Mouse (Mus musculus): ENCODE results near the gene 9130023H24Rik. TPM values are rescaled to one million over a fixed set of nuclear protein-coding genes. Genes with fewer than 3 reads are reported as not detected.

Gene 9130023H24Rik
- polyA plus RNA-seq, 1 experiment from 2014 or later: 5.8 TPM

DNA sequence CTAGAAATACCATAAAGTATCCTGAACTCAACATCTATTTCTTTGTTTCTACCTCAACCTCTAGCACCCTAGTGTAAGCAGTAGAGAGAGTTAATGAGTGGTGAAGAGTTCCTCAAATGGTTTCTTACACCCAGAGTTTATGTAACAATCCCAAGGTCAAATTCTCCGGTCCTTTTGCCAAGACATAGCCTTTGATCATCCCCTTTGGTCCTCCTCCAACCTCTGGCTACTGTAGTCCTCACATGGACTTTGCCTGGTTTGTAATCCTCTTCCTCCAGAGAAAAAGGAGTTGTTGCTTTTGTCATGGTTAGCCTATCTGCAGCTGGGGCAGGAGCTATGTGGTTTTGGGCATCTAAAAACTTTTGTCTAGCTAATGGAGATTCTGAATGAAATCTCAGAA lies 2.4 kb downstream of the 9130023H24Rik start:
- no peak for ATAC-seq (replicated peaks; ENCODE audit: insufficient number of reproducible peaks, insufficient read depth, low FRiP score, low read depth)
- Histone ChIP-seq H3K27ac (no peak overlapping the region), H3K9me3 (replicated peaks) (no peaks in the 10 kb centered on the region), H3K9ac (no peak overlapping the region), H3K4me3 (no peak overlapping the region), H3K4me2 (no peak overlapping the region), H3K4me1 (replicated peaks) (peaks cover 17% of the 10 kb centered on the region), H3K27me3 (no peaks in the 10 kb centered on the region), H3K36me3 (peaks cover 9% of the 10 kb centered on the region)
- 89% methylated on average over 1 of the region's 1 CpGs for whole genome bisulfite sequencing

DNA sequence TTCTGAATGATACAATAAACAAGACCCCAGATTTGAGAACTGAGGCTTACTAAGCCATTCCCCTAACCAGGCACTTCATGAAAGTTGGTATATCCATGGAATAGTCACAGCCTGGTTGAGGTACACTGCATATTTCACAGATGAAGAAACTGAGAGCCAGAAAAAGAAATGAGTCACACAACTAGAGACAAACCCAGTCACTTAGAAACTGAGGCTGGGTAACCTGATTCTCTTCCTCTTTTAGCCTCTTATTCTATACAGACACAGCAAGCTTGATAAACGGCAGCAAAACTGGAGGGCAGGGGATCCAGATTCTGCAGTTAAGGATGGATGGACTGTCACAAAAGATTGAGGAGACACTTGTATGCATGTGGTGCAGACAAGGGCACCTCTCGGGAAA lies 3.0 kb downstream of the 9130023H24Rik start:
- Histone ChIP-seq H3K27ac (no peak overlapping the region), H3K4me2 (no peak overlapping the region), H3K4me3 (no peak overlapping the region), H3K9ac (no peak overlapping the region), H3K27me3 (no peaks in the 10 kb centered on the region), H3K36me3 (peaks cover 2% of the 10 kb centered on the region; the same call in 1 of the 2 replicates), H3K9me3 (replicated peaks) (no peaks in the 10 kb centered on the region), H3K4me1 (replicated peaks) (peaks cover 17% of the 10 kb centered on the region)
- 75% methylated on average over 2 of the region's 2 CpGs for WGBS
- no peak for ATAC-seq (replicated peaks; ENCODE audit: insufficient number of reproducible peaks, insufficient read depth, low FRiP score, low read depth)

- no peak overlapping the region for H3K27ac ChIP-seq
- WGBS: 27% methylated on average over 8 of the region's 8 CpGs
- H3K9ac ChIP-seq: no peak overlapping the region
- ATAC-seq (replicated peaks; ENCODE audit: insufficient number of reproducible peaks, insufficient read depth, low FRiP score, low read depth): no peak
- no peak overlapping the region for H3K4me3 ChIP-seq
- peaks cover 2% of the 10 kb centered on the region for H3K4me1 ChIP-seq (replicated peaks)
- no peaks in the 10 kb centered on the region for H3K9me3 ChIP-seq (replicated peaks)
- H3K27me3 ChIP-seq: 0 out of 2 replicates have a peak, but pooled peaks cover 2% of the 10 kb centered on the region
- H3K4me2 ChIP-seq: no peak overlapping the region
- no peaks in the 10 kb centered on the region for H3K36me3 ChIP-seq
Observed at GRCm38 (mm10) chr7:128231741-128232140, 6.1 kb downstream of the 9130023H24Rik start.

DNA sequence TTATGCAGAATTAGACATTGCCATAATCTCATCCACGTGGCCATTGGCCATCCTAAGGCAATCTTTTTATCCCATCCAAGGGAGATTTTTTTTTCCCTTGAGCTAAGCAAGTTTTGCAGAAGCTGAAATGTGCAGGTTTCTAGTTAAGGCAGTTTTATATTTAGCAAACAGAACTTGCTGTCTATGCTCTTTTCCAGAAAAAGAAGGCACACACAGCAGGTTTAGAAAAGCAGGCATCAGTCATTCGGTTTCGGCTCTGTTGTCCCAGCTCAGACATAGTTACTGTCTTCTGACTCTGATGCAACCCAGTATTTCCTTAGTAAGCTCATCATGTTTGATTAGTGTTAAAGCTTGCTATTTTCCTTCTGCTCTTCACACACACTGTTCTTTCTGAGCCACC lies 16.9 kb downstream of the 9130023H24Rik start:
- Histone ChIP-seq H3K9ac (no peak overlapping the region), H3K4me1 (replicated peaks) (no peaks in the 10 kb centered on the region), H3K4me2 (no peak overlapping the region), H3K4me3 (no peak overlapping the region), H3K9me3 (replicated peaks) (no peaks in the 10 kb centered on the region), H3K36me3 (no peaks in the 10 kb centered on the region), H3K27ac (no peak overlapping the region), H3K27me3 (no peaks in the 10 kb centered on the region)
- 76% methylated on average over 3 of the region's 3 CpGs for WGBS
- no peak for ATAC-seq (replicated peaks; ENCODE audit: insufficient number of reproducible peaks, insufficient read depth, low FRiP score, low read depth)

DNA sequence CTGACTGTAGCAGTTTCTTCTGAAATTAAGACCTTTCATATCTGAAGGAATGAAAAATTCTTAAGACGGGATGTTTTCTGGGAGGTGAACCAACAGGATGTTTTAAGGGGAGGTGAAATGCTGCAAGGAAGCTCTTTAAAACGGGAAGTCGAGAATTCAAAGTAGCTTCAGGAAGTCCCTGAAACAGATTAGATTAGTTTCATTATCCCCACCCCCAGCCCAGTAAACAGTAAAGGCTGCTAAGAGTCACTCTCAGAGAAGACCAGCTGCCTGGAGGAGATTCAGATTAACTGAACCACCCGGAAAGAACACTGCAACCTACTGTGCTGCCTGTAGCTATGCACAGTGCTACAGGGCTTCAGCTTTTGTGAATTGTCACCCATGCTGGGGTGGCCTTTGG lies 17.9 kb downstream of the 9130023H24Rik start:
- ATAC-seq (replicated peaks; ENCODE audit: insufficient number of reproducible peaks, insufficient read depth, low FRiP score, low read depth): no peak
- 57% methylated on average over 4 of the region's 4 CpGs for WGBS
- H3K4me3 ChIP-seq: no peak overlapping the region

GRCm38 (mm10) chr7:128209826-128210225 lies 28.0 kb downstream of the 9130023H24Rik start:
- no peaks in the 10 kb centered on the region for H3K9me3 ChIP-seq (replicated peaks)
- no peaks in the 10 kb centered on the region; the same call in 1 of the 2 replicates for H3K4me1 ChIP-seq (replicated peaks)
- H3K27me3 ChIP-seq: no peaks in the 10 kb centered on the region
- H3K36me3 ChIP-seq: no peaks in the 10 kb centered on the region
- no peak overlapping the region for H3K27ac ChIP-seq
- H3K4me3 ChIP-seq: no peak overlapping the region
- 52% methylated on average over 3 of the region's 3 CpGs for WGBS
- ATAC-seq (replicated peaks; ENCODE audit: insufficient number of reproducible peaks, insufficient read depth, low FRiP score, low read depth): no peak
- H3K4me2 ChIP-seq: no peak overlapping the region
- H3K9ac ChIP-seq: no peak overlapping the region

More for the DNA sequence above, 17.9 kb downstream of the 9130023H24Rik start:
- H3K9me3 ChIP-seq (replicated peaks): no peaks in the 10 kb centered on the region
- no peaks in the 10 kb centered on the region for H3K4me1 ChIP-seq (replicated peaks)
- no peak overlapping the region for H3K27ac ChIP-seq
- H3K36me3 ChIP-seq: no peaks in the 10 kb centered on the region
- no peak overlapping the region for H3K4me2 ChIP-seq
- H3K9ac ChIP-seq: no peak overlapping the region
- no peaks in the 10 kb centered on the region for H3K27me3 ChIP-seq

DNA sequence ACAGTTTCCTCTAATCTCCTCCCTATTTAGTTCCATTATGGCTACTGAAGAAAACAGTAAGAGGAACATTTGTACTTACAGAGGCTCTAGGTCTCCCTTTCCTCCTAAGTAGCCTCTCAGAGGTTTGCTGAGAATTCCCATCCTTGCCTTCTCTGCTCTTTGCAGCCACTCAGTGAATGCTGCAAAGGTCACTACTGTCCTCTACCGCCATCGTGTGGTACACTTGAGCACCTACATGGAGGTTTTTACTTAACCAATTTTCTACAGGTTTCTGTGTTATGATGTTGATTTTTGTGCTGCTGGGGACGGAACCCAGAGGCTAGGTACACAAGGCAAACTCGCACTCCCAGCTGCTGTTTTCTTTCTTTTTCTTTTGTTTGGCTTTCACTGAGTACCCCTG lies 29.6 kb downstream of the 9130023H24Rik start:
- H3K4me2 ChIP-seq: no peak overlapping the region
- peaks cover 8% of the 10 kb centered on the region for H3K4me1 ChIP-seq (replicated peaks)
- no peak for ATAC-seq (replicated peaks; ENCODE audit: insufficient number of reproducible peaks, insufficient read depth, low FRiP score, low read depth)
- H3K9ac ChIP-seq: no peak overlapping the region
- no peak overlapping the region for H3K27ac ChIP-seq
- no peaks in the 10 kb centered on the region for H3K9me3 ChIP-seq (replicated peaks)
- no peaks in the 10 kb centered on the region; the same call in 1 of the 2 replicates for H3K36me3 ChIP-seq
- no peaks in the 10 kb centered on the region for H3K27me3 ChIP-seq
- 10% methylated on average over 4 of the region's 4 CpGs for WGBS
- H3K4me3 ChIP-seq: no peak overlapping the region

GRCm38 (mm10) chr7:128206152-128206551 lies 31.7 kb downstream of the 9130023H24Rik start, which contains the start of gene Cox6a2:
Gene Cox6a2 (minus strand): TSS chr7:128206387.
- no peaks in the 10 kb centered on the region; the same call in 1 of the 2 replicates for H3K36me3 ChIP-seq
- peaks cover 11% of the 10 kb centered on the region for H3K4me1 ChIP-seq (replicated peaks)
- H3K9me3 ChIP-seq (replicated peaks): no peaks in the 10 kb centered on the region
- H3K4me3 ChIP-seq: peak within 1 kb of the TSS; percentile 57
- peak within 1 kb of the TSS; percentile 64 for H3K9ac ChIP-seq
- WGBS: 43% methylated on average over 6 of the region's 6 CpGs
- peak within 1 kb of the TSS; percentile 51 for H3K4me2 ChIP-seq
- peak; percentile 90 for ATAC-seq (replicated peaks; ENCODE audit: insufficient number of reproducible peaks, insufficient read depth, low FRiP score, low read depth)
- no peaks in the 10 kb centered on the region for H3K27me3 ChIP-seq
- H3K27ac ChIP-seq: peak within 1 kb of the TSS; percentile 92

DNA sequence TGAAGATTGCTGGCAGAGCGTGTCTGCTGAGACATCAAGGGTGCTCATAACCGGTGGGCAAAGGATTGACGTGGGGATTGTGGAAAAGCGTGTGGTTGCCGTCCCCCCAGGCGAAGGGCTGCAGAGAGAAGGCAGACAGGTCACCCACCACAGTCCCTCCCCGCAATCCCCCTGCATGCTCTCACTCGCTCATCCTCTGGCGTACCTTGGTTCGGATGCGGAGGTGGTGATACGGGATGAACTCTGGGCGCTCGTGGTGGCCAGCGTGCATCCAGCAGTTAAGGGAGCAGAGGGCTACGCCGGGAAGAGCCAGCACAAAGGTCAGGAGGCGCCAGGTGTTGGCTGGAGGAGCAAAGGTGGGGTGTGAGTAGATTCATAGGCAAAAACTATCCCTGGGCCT lies 32.1 kb downstream of the 9130023H24Rik start:
- no peak for ATAC-seq (replicated peaks; ENCODE audit: insufficient number of reproducible peaks, insufficient read depth, low FRiP score, low read depth)
- Histone ChIP-seq H3K4me3 (peak overlapping the region; percentile 57), H3K36me3 (no peaks in the 10 kb centered on the region; the same call in 1 of the 2 replicates), H3K27ac (peak overlapping the region; percentile 92), H3K4me1 (replicated peaks) (peaks cover 11% of the 10 kb centered on the region), H3K9ac (peak overlapping the region; percentile 64), H3K9me3 (replicated peaks) (no peaks in the 10 kb centered on the region), H3K4me2 (peak overlapping the region; percentile 51), H3K27me3 (no peaks in the 10 kb centered on the region)
- WGBS: 54% methylated on average over 18 of the region's 18 CpGs

- H3K4me1 ChIP-seq (replicated peaks): peaks cover 11% of the 10 kb centered on the region
- no peak for ATAC-seq (replicated peaks; ENCODE audit: insufficient number of reproducible peaks, insufficient read depth, low FRiP score, low read depth)
- no peak overlapping the region for H3K4me3 ChIP-seq
- H3K9me3 ChIP-seq (replicated peaks): no peaks in the 10 kb centered on the region
- H3K27ac ChIP-seq: peak overlapping the region; percentile 92; the same call in 1 of the 2 replicates
- 90% methylated on average over 8 of the region's 8 CpGs for WGBS
- H3K36me3 ChIP-seq: no peaks in the 10 kb centered on the region; the same call in 1 of the 2 replicates
- peak overlapping the region; percentile 51; the same call in 1 of the 2 replicates for H3K4me2 ChIP-seq
- H3K9ac ChIP-seq: no peak overlapping the region
- H3K27me3 ChIP-seq: no peaks in the 10 kb centered on the region
Observed at GRCm38 (mm10) chr7:128204179-128204578, 33.7 kb downstream of the 9130023H24Rik start.

DNA sequence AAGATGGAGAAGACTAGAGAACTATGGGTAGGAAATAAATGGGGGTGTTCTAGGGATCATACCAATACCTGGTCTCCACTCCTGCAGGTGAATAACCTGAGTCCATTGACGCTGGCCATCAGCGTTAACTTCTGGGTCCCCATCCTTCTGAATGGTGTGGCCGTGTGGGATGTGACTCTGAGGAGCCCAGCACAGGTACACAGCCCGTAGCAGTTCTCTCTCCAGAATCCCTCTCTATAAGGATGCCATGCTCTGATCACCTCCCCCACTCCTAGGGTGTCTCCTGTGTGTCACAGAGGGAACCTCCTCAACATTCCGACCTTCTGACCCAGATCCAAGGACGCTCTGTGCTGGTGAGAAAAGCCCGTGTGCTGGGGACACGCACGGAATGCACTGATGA lies 34.8 kb downstream of the 9130023H24Rik start:
- Histone ChIP-seq H3K27me3 (no peaks in the 10 kb centered on the region), H3K4me3 (no peak overlapping the region), H3K27ac (no peak overlapping the region), H3K36me3 (no peaks in the 10 kb centered on the region; the same call in 1 of the 2 replicates), H3K9me3 (replicated peaks) (no peaks in the 10 kb centered on the region), H3K9ac (no peak overlapping the region), H3K4me2 (no peak overlapping the region), H3K4me1 (replicated peaks) (peaks cover 11% of the 10 kb centered on the region)
- no peak for ATAC-seq (replicated peaks; ENCODE audit: insufficient number of reproducible peaks, insufficient read depth, low FRiP score, low read depth)
- 76% methylated on average over 9 of the region's 9 CpGs for WGBS

- H3K36me3 ChIP-seq: no peaks in the 10 kb centered on the region; the same call in 1 of the 2 replicates
- H3K27me3 ChIP-seq: no peaks in the 10 kb centered on the region
- no peak overlapping the region for H3K4me2 ChIP-seq
- ATAC-seq (replicated peaks; ENCODE audit: insufficient number of reproducible peaks, insufficient read depth, low FRiP score, low read depth): no peak
- H3K9me3 ChIP-seq (replicated peaks): no peaks in the 10 kb centered on the region
- H3K9ac ChIP-seq: no peak overlapping the region
- H3K4me3 ChIP-seq: no peak overlapping the region
- H3K27ac ChIP-seq: no peak overlapping the region
- 84% methylated on average over 9 of the region's 9 CpGs for WGBS
- H3K4me1 ChIP-seq (replicated peaks): peaks cover 11% of the 10 kb centered on the region
Observed at GRCm38 (mm10) chr7:128201607-128202006, 36.2 kb downstream of the 9130023H24Rik start.
